Mouse (Mus musculus) brain, adult 2 months (tissue): ENCODE results near the gene Cfap100.

ENCODE experiments used
- DNase-seq: peaks from one replicate; pipeline ENCODE4 v3.0.0; 2011; ENCODE audit warnings: low read depth, low spot score

The Cfap100 gene

DNA sequence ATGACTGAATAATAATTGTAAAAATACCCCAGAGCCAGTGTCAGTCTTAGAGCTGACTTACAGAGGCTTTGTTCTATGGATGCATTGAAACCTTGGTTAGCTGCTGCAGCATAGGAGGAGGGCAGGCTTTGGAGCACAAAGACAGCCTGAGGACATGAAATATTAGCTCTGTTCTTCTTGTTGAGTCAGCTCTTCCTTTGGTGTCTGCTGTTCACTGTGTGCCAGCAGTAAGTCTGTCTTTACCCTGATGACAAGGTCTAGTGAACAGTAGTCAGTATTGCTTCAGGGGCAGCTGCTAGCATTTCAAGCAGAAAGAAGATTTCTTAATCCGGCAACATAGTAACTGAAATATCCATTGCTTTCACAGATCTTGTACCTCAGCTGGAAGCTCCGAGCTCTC lies 47.1 kb downstream of the Cfap100 start:
- DNase-seq: peak; percentile 31

DNA sequence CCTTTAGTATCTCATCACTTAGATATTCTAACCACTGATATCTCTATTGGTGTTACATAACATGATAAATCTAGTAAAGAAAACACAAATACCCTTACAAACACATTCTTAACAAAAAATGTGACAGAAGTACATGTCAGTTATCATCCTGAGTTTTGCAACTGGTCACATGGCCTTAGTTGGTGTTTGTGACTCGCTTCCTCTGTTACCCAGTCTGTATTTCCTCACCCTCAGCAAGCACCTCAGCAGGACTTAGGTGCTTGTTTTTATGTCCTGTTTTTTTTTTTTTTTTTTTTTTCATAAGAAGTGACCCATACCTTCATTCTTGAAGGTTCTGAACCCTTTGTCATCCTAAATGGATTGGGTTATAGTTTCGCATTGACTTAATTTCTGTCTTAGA lies 50.9 kb downstream of the Cfap100 start:
- DNase-seq: no peak

DNA sequence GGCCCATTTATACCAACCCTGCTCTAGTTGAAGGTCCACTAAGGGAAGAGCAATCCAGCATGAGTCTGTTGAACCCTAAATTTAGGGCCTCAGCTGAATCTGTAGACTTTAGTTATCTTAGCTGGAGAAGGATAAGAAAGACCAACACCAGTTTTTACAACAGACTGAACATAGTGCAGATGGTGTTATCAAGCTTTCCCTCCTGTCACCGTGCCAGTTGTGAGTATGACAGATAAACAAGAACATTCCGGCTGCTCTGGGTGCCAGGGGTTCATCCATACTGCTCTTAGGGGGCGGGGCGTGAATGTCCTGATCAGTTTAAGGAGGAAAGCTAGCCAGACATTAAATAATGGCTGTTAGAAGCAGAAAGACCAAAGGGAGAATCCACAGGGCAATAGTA lies 54.0 kb downstream of the Cfap100 start:
- no peak for DNase-seq

DNA sequence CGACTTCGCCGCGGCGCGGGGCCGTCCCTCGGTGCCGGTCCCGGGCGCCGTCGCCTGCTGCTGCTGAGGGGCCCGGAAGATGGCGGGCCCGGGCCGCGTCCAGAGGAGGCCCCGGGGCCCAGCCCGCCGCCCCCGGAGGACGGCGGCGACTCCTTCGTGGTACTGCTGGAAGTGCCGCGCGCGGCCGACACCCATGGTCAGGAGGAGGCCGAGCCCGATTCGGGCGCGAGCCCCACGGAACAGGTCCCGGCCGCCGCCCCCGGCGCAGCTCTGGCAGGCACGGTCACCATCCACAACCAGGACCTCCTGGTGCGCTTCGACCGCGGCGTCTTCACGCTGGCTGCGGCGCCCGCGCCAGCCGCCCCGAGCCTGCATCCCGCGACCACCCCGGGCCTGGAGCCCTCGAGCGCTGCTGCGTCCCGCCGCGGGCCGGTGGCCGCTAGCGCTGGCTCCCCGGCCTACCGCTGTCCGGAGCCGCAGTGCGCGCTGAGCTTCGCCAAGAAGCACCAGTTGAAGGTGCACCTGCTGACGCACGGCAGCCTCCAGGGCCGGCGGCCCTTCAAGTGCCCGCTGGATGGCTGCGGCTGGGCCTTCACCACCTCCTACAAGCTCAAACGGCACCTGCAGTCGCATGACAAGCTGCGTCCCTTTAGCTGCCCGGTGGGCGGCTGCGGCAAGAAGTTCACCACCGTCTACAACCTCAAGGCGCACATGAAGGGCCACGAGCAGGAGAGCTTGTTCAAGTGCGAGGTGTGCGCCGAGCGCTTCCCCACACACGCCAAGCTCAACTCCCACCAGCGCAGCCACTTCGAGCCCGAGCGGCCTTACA lies 58.7 kb downstream of the Cfap100 start:
- DNase-seq: peak; percentile 63

DNA sequence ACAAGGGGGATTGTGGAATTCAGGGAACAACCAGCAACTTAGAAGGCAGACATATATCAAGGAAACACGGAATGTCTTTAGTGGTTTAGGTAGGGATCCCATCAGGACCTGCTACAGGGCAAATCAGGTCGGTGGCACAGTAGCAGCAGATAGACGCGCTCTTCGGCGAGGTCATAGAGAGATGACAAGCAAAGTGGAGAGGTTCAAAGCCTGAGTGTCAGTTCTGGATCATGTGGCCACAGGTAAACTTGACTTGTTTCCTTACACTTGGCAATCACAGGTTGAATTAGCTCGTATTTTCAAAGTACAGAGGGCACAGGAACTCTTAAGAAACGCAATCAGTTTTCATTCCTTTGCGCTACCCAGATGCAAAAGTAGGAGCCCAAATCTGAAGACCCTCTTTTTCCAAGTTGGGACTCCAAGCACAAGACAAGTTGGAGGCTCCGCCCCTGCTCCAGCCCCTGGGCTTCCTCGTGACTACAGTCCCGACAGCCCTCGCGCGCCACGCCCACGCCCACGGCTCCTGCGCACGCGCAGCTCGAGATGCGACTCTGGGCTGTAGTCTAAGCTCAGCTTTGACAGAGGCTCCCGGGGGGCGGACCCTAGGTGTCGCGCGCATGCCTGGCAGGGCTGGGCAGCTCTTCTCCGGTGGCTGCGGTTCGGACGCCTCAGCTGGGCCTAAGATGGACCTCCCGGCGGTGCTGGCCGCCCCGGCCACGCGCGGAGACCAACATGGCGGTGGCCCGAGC lies 59.4 kb downstream of the Cfap100 start, which contains the start of gene Zxdc:
Gene Zxdc (plus strand): TSS at position 517 of the 749 bp plus-strand sequence.
- peak; percentile 99 for DNase-seq

DNA sequence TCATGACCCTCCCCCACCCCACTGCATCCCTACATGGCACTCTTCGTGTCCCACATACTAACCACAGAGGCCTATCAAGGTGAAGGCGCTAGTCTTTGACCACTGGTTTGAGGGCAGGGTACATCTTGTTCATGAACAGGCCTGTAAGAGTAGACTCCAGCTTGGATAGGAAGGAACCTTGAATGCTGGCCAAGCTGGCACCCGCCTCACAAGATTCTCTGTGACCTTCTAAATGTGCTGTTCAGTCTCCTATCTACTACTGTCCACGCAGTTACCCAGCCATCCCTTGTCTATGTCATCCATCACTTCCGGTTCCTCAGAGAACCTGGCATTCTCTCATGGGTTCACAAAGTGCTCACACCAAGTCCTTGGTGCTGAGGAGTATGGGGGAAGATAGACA lies 65.3 kb downstream of the Cfap100 start:
- DNase-seq: no peak

DNA sequence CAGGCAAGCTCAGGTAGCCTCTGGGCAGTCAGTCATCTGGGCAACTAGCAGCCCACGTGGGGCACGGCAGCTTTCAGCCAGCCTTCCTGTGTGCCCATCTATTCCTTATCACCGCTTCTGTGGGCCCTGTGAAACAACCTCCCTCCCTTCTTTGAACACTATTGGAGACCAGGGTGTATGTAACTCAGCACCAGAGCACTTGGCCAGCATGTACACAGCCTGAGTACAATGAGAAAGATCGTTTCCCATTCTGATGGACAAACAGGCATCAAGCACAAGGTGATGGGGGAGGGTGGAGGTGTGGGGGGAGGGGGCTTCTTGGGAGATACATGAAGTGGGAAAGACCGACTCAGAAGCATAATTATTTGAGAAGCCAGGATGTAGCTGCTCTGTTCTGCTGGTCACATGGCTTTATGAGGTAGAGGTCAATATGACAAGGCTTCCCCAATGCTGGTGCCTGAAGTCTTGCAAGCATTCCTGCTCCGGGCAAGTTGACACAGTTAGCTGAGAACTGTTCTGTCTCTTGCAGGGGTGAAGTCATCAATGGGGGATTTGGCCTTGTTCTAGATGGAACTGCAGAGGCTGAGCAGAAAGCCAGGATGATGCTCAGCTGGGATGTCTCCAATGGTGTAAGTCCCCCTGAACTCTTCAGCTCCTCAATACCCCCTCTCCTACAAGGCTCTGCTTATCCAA lies 67.5 kb downstream of the Cfap100 start:
- no peak for DNase-seq

DNA sequence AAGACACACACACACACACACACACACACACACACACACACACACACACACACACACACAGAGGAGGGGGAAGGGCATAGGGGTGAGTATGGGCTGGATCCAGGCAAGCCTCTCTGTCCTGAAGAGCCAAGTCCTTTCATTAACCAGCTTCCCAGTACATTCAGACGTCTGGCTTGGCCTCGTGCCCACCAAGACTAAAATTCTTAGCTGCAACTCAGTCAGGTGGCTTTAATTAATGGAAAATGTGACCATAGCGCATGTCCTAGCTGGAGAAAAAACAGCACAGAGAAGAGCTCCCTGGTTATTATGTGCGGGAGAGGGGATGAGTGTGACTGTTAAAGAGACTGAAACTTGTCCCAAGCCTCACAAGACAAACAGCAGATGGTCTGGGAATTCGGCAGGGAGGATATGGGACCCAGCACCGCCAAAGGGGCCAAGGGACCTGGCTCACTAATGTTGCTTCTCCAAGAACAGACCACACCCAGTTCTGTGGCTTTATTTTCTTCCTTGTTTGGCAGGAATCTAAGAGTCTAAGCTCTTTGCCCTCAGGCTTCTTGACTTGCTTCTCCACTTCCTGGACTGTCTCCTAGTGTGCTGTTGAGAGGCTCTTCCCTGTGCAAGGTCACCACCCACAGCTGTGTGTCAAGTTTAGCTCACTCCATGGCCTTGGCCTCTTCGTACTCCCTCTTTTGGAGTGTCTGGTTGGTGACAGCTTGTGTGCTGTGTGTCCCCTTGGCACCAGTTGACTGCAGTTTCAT lies 68.4 kb downstream of the Cfap100 start:
- peak; percentile 62 for DNase-seq

DNA sequence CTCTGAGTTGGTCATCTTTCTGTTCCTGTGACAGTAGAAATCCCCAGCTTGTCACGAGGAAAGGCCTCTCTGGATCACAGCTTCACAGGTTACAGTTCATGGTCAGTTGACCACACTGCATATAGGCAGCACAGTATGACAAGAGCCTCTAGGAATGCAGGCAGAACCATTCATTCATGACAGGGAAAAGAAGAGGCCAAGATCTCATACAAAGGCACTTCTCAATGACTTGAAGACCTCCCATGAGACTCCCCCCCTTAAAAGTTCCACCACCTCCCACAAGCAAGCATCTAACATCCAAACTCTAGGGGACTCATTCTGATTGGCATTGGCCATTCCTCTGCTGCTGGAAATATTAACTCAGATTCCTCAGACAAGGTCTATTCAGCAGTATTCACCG lies 69.2 kb downstream of the Cfap100 start:
- no peak for DNase-seq

DNA sequence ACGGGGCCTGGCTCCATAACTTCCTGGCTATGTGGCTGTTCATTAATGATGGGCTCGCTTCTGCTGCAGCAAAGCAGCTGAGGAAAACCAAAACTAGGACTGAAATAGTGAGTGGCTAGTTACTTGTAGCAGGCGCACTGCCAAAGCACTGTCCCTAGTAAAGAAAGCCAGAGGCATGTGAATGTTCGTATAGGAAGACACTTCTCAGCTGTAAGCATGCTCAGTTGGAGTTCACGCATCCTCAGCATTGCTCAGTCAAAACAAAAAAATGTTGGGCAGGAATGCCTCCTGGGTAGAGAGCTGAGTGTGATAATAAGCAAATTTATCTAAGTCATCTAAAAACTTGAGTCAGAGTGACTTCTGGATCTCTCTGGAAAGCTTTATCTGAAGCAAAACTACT lies 70.5 kb downstream of the Cfap100 start:
- no peak for DNase-seq
